Mouse (Mus musculus): ENCODE data around the gene Ripply3.
"Not testable (repeated sequence)": the region's sequence is repeated elsewhere in the genome, so short reads cannot be mapped to it uniquely, and the experiment has no call there.

Ripply3 gene

GRCm38 (mm10) chr16:94315215-94315614 lies 13.0 kb upstream of the Ripply3 start:
- no peak for DNase-seq

GRCm38 (mm10) chr16:94317752-94318151 lies 10.5 kb upstream of the Ripply3 start:
- DNase-seq: no peak

GRCm38 (mm10) chr16:94320223-94320622 lies 8.0 kb upstream of the Ripply3 start:
- no peak for DNase-seq

GRCm38 (mm10) chr16:94323681-94324080 lies 4.5 kb upstream of the Ripply3 start:
- no peak for DNase-seq

GRCm38 (mm10) chr16:94326008-94326407 lies 2.2 kb upstream of the Ripply3 start:
- no peak for DNase-seq

- no peak for DNase-seq
Observed at GRCm38 (mm10) chr16:94328881-94329867, 954 bp downstream of the Ripply3 start.

GRCm38 (mm10) chr16:94330429-94330828 lies 2.2 kb downstream of the Ripply3 start:
- DNase-seq: no peak

- no peak for DNase-seq
Observed at GRCm38 (mm10) chr16:94331233-94331885, 3.1 kb downstream of the Ripply3 start.

- DNase-seq: peak; percentile 79 to 81
Observed at GRCm38 (mm10) chr16:94331886-94332252, 3.6 kb downstream of the Ripply3 start.

GRCm38 (mm10) chr16:94335656-94336055 lies 7.4 kb downstream of the Ripply3 start:
- DNase-seq: no peak

GRCm38 (mm10) chr16:94339164-94340160 lies 11.2 kb downstream of the Ripply3 start:
- DNase-seq: not testable (repeated sequence)

- DNase-seq: no peak
Observed at GRCm38 (mm10) chr16:94345733-94346132, 17.5 kb downstream of the Ripply3 start.

- no peak for DNase-seq
Observed at GRCm38 (mm10) chr16:94347080-94347731, 19.0 kb downstream of the Ripply3 start.

GRCm38 (mm10) chr16:94348779-94349178 lies 20.6 kb downstream of the Ripply3 start:
- no peak for DNase-seq

- no peak for DNase-seq
Observed at GRCm38 (mm10) chr16:94349588-94350286, 21.5 kb downstream of the Ripply3 start.

- DNase-seq: no peak
Observed at GRCm38 (mm10) chr16:94350287-94350677, 22.1 kb downstream of the Ripply3 start.

GRCm38 (mm10) chr16:94354450-94354849 lies 26.2 kb downstream of the Ripply3 start:
- DNase-seq: no peak

- no peak for DNase-seq
Observed at GRCm38 (mm10) chr16:94356046-94356445, 27.8 kb downstream of the Ripply3 start.

- DNase-seq: no peak
Observed at GRCm38 (mm10) chr16:94356776-94357494, 28.7 kb downstream of the Ripply3 start.

GRCm38 (mm10) chr16:94358091-94358490 lies 29.9 kb downstream of the Ripply3 start:
- no peak for DNase-seq
